Comparison of ENCODE assay signal across 23 mouse cellular contexts in the genomic region with DNA sequence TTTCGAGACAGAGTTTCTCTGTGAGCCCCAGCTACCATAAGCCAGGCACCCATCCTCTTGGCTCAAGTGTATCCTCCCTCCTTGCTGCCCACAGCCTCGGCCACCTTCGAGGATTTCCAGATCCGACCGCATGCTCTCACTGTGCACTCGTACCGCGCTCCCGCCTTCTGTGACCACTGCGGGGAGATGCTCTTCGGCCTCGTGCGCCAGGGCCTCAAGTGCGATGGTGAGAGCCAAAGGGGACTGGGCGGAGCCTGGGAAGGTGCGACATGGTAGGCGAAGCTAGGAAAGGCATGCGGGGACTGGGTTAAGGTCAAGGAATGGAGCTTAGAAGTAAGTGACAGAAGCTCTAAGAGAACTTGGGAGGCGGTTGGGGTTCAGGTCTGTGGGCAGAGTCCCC. TPM values are rescaled to one million over a fixed set of nuclear protein-coding genes. Genes with fewer than 3 reads are reported as not detected.
"Had no signal": no experiment of that assay in that cellular context is flagged by ENCODE, and none has a peak within 500 bp of the region (broad histone marks: within the 10 kb centered on the region; RNA-seq: fewer than 3 reads in every experiment).

No protein-coding gene starts in this region.

- ATAC-seq: intestine, embryonic 16.5 days; liver, postnatal 0 days; lung, postnatal 0 days; midbrain, embryonic 15.5 days had no signal

- DNase-seq: kidney, adult 18-20 months; kidney, adult 9 months; kidney, postnatal 14 days; kidney, postnatal 4 days; left cerebral cortex, postnatal 4 days; liver, postnatal 0 days; lung, embryonic 14.5 days; right cerebral cortex, adult 18-20 months; right cerebral cortex, postnatal 14 days; spleen, adult 18-20 months; thymus, postnatal 36 days had no signal

- H3K4me2 ChIP-seq: limb, embryonic 12.5 days; limb, embryonic 15.5 days; liver, embryonic 11.5 days; lung, embryonic 14.5 days; midbrain, embryonic 11.5 days; midbrain, embryonic 15.5 days; neural tube, embryonic 12.5 days; neural tube, embryonic 15.5 days had no signal

- H3K36me3 ChIP-seq: midbrain, embryonic 15.5 days had no signal

- H3K4me3 ChIP-seq: limb, embryonic 12.5 days; limb, embryonic 15.5 days; midbrain, embryonic 15.5 days; neural tube, embryonic 12.5 days; neural tube, embryonic 15.5 days had no signal

- H3K9ac ChIP-seq: limb, embryonic 12.5 days; limb, embryonic 15.5 days; liver, embryonic 14.5 days; liver, postnatal 0 days; lung, embryonic 14.5 days; midbrain, embryonic 15.5 days; neural tube, embryonic 12.5 days; neural tube, embryonic 15.5 days had no signal

- H3K27me3 ChIP-seq: limb, embryonic 12.5 days; limb, embryonic 15.5 days; midbrain, embryonic 15.5 days; neural tube, embryonic 12.5 days; neural tube, embryonic 15.5 days had no signal

- H3K27ac ChIP-seq: limb, embryonic 12.5 days; limb, embryonic 15.5 days; liver, embryonic 14.5 days; macrophage; midbrain, embryonic 15.5 days; neural tube, embryonic 12.5 days; neural tube, embryonic 15.5 days had no signal

- H3K9me3 ChIP-seq: limb, embryonic 12.5 days; limb, embryonic 15.5 days; midbrain, embryonic 15.5 days; neural tube, embryonic 12.5 days; neural tube, embryonic 15.5 days had no signal

RNA-seq across cellular contexts. Expression of a gene that starts 44.1 kb away (rescaled TPM):
- total RNA-seq: megakaryocyte-erythroid progenitor cell, adult 5-6 weeks had no signal
- polyA plus RNA-seq: macrophage had no signal
